Mouse (Mus musculus) granulocyte monocyte progenitor cell, adult 5-6 weeks (primary cell): ENCODE data around the gene Lpcat1. TPM values are rescaled to one million over a fixed set of nuclear protein-coding genes. Genes with fewer than 3 reads are reported as not detected.

ENCODE experiments used
- ATAC-seq: replicated peaks from 2 replicates; pipeline ENCODE4 v1.8.0; 2016; ENCODE audit warnings: mild to moderate bottlenecking, moderate TSS enrichment, inconsistent platforms; ENCODE audit not compliant: poor library complexity, severe bottlenecking
- total RNA-seq, 2 experiments: library from RNA; stranded (forward) in 1 of 2; stranded (reverse) in 1 of 2; fragments of 200-712, 200-1000 nt in 1 of 2; fragments of >200 nt in 1 of 2; fragmentation: Nextera tagmentation in 1 of 2; gene quantifications; 2 replicates each; pipeline ENCODE4 v1.2.3; 2014 to 2017

Gene Lpcat1
- total RNA-seq, 2 experiments from 2014 or later: 19.0 to 32.3 TPM

GRCm38 (mm10) chr13:73474163-73474562 is 7.2 kb downstream of the Lpcat1 start:
- no peak for ATAC-seq

GRCm38 (mm10) chr13:73475058-73475980 is 8.3 kb downstream of the Lpcat1 start:
- no peak for ATAC-seq

- peak; percentile 94 for ATAC-seq
Observed at GRCm38 (mm10) chr13:73476259-73476658, 9.3 kb downstream of the Lpcat1 start.

- no peak for ATAC-seq
Observed at GRCm38 (mm10) chr13:73476796-73477195, 9.8 kb downstream of the Lpcat1 start.

- no peak for ATAC-seq
Observed at GRCm38 (mm10) chr13:73477841-73478240, 10.8 kb downstream of the Lpcat1 start.

GRCm38 (mm10) chr13:73482476-73482875 is 15.5 kb downstream of the Lpcat1 start:
- ATAC-seq: no peak

GRCm38 (mm10) chr13:73483331-73483730 is 16.3 kb downstream of the Lpcat1 start:
- ATAC-seq: no peak

GRCm38 (mm10) chr13:73484171-73484570 is 17.2 kb downstream of the Lpcat1 start:
- ATAC-seq: no peak

- ATAC-seq: 0 out of 2 replicates have a peak, but pooled peaks have one; percentile 8
Observed at GRCm38 (mm10) chr13:73488105-73488504, 21.1 kb downstream of the Lpcat1 start.

- peak; percentile 71 for ATAC-seq
Observed at GRCm38 (mm10) chr13:73488707-73489106, 21.7 kb downstream of the Lpcat1 start.

- ATAC-seq: peak; percentile 77
Observed at GRCm38 (mm10) chr13:73489986-73490385, 23.0 kb downstream of the Lpcat1 start.

GRCm38 (mm10) chr13:73490564-73491170 is 23.7 kb downstream of the Lpcat1 start:
- peak; percentile 7 for ATAC-seq

GRCm38 (mm10) chr13:73493183-73493582 is 26.2 kb downstream of the Lpcat1 start:
- no peak for ATAC-seq

- ATAC-seq: no peak
Observed at GRCm38 (mm10) chr13:73494528-73494927, 27.5 kb downstream of the Lpcat1 start.

GRCm38 (mm10) chr13:73496137-73496536 is 29.1 kb downstream of the Lpcat1 start:
- ATAC-seq: no peak

- peak; percentile 49 for ATAC-seq
Observed at GRCm38 (mm10) chr13:73499893-73500604, 33.1 kb downstream of the Lpcat1 start.

GRCm38 (mm10) chr13:73502719-73503118 is 35.7 kb downstream of the Lpcat1 start:
- ATAC-seq: no peak

- peak; percentile 84 for ATAC-seq
Observed at GRCm38 (mm10) chr13:73505686-73506467, 38.9 kb downstream of the Lpcat1 start.

- no peak for ATAC-seq
Observed at GRCm38 (mm10) chr13:73508817-73509550, 42.0 kb downstream of the Lpcat1 start.
